Mouse (Mus musculus): Measurements from ENCODE around the gene Nol8. TPM values are rescaled to one million over a fixed set of nuclear protein-coding genes. Genes with fewer than 3 reads are reported as not detected.

Nol8 gene
- total and polyA plus RNA-seq, 3 experiments, result 1.4 to 19.4 (median 19.3) TPM

- peak overlapping the region; percentile 83 for H3K27ac ChIP-seq
- no peaks in the 10 kb centered on the region for H3K79me2 ChIP-seq (replicated peaks; ENCODE audit: control insufficient read depth, insufficient read depth, low read length)
- DNase-seq, result peak in 1 of 2 experiments; percentile 67
- peak overlapping the region; percentile 85 for H3K9ac ChIP-seq (ENCODE audit: low read depth, low read length)
- WGBS, result under 1% methylated on average over 16 of the region's 16 CpGs
- intact Hi-C loops (cut with DNase I), result loop anchor here (5.0 kb wide), 1 partner anchor 436 kb away; the partner anchor contains the start of gene Card19
- H3K36me3 ChIP-seq (ENCODE audit: control insufficient read depth, insufficient read depth, low read length), result no peaks in the 10 kb centered on the region; the same call in 1 of the 2 replicates
- no peak for TF ChIP-seq EP300 (IDR thresholded peaks at IDR 0.05; ENCODE audit: insufficient read depth, low read depth, low read length)
- peak; percentile 75 for TF ChIP-seq POLR2A (IDR thresholded peaks at IDR 0.05; ENCODE audit: insufficient read depth, low read depth, low read length)
- no peak for TF ChIP-seq CTCF (IDR thresholded peaks at IDR 0.05)
- H3K4me1 ChIP-seq (ENCODE audit: control insufficient read depth, insufficient read depth, low read length), result peaks cover 2% of the 10 kb centered on the region; the same call in 1 of the 2 replicates
- peak overlapping the region; percentile 76 for H3K4me3 ChIP-seq
- no peaks in the 10 kb centered on the region for H3K27me3 ChIP-seq (ENCODE audit: control insufficient read depth, insufficient read depth, low read length)
These were observed 283 bp downstream of the Nol8 start for GRCm38 (mm10) chr13:49653180-49653541.

GRCm38 (mm10) chr13:49677793-49678192 is 24.9 kb downstream of the Nol8 start:
- no peak for TF ChIP-seq EP300 (IDR thresholded peaks at IDR 0.05; ENCODE audit: insufficient read depth, low read depth, low read length)
- TF ChIP-seq POLR2A (IDR thresholded peaks at IDR 0.05; ENCODE audit: insufficient read depth, low read depth, low read length), result no peak
- no peak for TF ChIP-seq CTCF (IDR thresholded peaks at IDR 0.05)
- Histone ChIP-seq H3K4me3 (no peak overlapping the region), H3K27ac (no peak overlapping the region), H3K9ac (ENCODE audit: low read depth, low read length) (no peak overlapping the region), H3K27me3 (ENCODE audit: control insufficient read depth, insufficient read depth, low read length) (no peaks in the 10 kb centered on the region), H3K36me3 (ENCODE audit: control insufficient read depth, insufficient read depth, low read length) (no peaks in the 10 kb centered on the region; the same call in none of the 2 replicates), H3K4me1 (ENCODE audit: control insufficient read depth, insufficient read depth, low read length) (peaks cover 5% of the 10 kb centered on the region), H3K79me2 (replicated peaks; ENCODE audit: control insufficient read depth, insufficient read depth, low read length) (0 out of 2 replicates have a peak, but pooled peaks cover 2% of the 10 kb centered on the region)
- intact Hi-C loops (cut with DNase I), result loop anchor here (2.0 kb wide), 1 partner anchor 21 kb away; no protein-coding TSS in a partner anchor
- 84% methylated on average over 2 of the region's 2 CpGs for WGBS
- no peak for DNase-seq

- DNase-seq, result peak; percentile 98 to 99
- TF ChIP-seq CTCF (IDR thresholded peaks at IDR 0.05), result no peak
- peak; percentile 98 for TF ChIP-seq POLR2A (IDR thresholded peaks at IDR 0.05; ENCODE audit: insufficient read depth, low read depth, low read length)
- TF ChIP-seq EP300 (IDR thresholded peaks at IDR 0.05; ENCODE audit: insufficient read depth, low read depth, low read length), result peak; percentile 75; the same call in 1 of the 2 replicates
- Histone ChIP-seq H3K4me3 (peak within 1 kb of the TSS; percentile 88), H3K36me3 (ENCODE audit: control insufficient read depth, insufficient read depth, low read length) (peaks cover 2% of the 10 kb centered on the region), H3K27me3 (ENCODE audit: control insufficient read depth, insufficient read depth, low read length) (no peaks in the 10 kb centered on the region), H3K9ac (ENCODE audit: low read depth, low read length) (peak within 1 kb of the TSS; percentile 89), H3K4me1 (ENCODE audit: control insufficient read depth, insufficient read depth, low read length) (peaks cover 7% of the 10 kb centered on the region), H3K27ac (peak within 1 kb of the TSS; percentile 80), H3K79me2 (replicated peaks; ENCODE audit: control insufficient read depth, insufficient read depth, low read length) (peaks cover 3% of the 10 kb centered on the region; the same call in 1 of the 2 replicates)
- intact Hi-C loops (cut with DNase I), result no loop called here
- WGBS, result 2% methylated on average over 26 of the region's 26 CpGs
These were observed 28.7 kb downstream of the Nol8 start, which contains the start of gene Iars for GRCm38 (mm10) chr13:49681351-49682232. Gene Iars, plus strand, starts transcription at chr13:49682100.

GRCm38 (mm10) chr13:49682233-49682846 is 29.5 kb downstream of the Nol8 start:
- H3K4me1 ChIP-seq (ENCODE audit: control insufficient read depth, insufficient read depth, low read length), result peaks cover 7% of the 10 kb centered on the region
- H3K4me3 ChIP-seq, result peak overlapping the region; percentile 88
- peak in 1 of 2 experiments; percentile 21 for DNase-seq
- H3K27me3 ChIP-seq (ENCODE audit: control insufficient read depth, insufficient read depth, low read length), result no peaks in the 10 kb centered on the region
- H3K36me3 ChIP-seq (ENCODE audit: control insufficient read depth, insufficient read depth, low read length), result peaks cover 2% of the 10 kb centered on the region
- peaks cover 3% of the 10 kb centered on the region; the same call in 1 of the 2 replicates for H3K79me2 ChIP-seq (replicated peaks; ENCODE audit: control insufficient read depth, insufficient read depth, low read length)
- TF ChIP-seq EP300 (IDR thresholded peaks at IDR 0.05; ENCODE audit: insufficient read depth, low read depth, low read length) (no peak), POLR2A (IDR thresholded peaks at IDR 0.05; ENCODE audit: insufficient read depth, low read depth, low read length) (no peak), CTCF (IDR thresholded peaks at IDR 0.05) (no peak)
- H3K27ac ChIP-seq, result peak overlapping the region; percentile 80
- intact Hi-C loops (cut with DNase I), result no loop called here
- under 1% methylated on average over 20 of the region's 20 CpGs for WGBS
- peak overlapping the region; percentile 89 for H3K9ac ChIP-seq (ENCODE audit: low read depth, low read length)

- no peak overlapping the region for H3K4me3 ChIP-seq
- no peaks in the 10 kb centered on the region for H3K27me3 ChIP-seq (ENCODE audit: control insufficient read depth, insufficient read depth, low read length)
- intact Hi-C loops (cut with DNase I), result no loop called here
- H3K9ac ChIP-seq (ENCODE audit: low read depth, low read length), result no peak overlapping the region
- peaks cover 2% of the 10 kb centered on the region for H3K36me3 ChIP-seq (ENCODE audit: control insufficient read depth, insufficient read depth, low read length)
- H3K4me1 ChIP-seq (ENCODE audit: control insufficient read depth, insufficient read depth, low read length), result peaks cover 7% of the 10 kb centered on the region
- WGBS, result 68% methylated on average over 4 of the region's 4 CpGs
- TF ChIP-seq EP300 (IDR thresholded peaks at IDR 0.05; ENCODE audit: insufficient read depth, low read depth, low read length) (no peak), POLR2A (IDR thresholded peaks at IDR 0.05; ENCODE audit: insufficient read depth, low read depth, low read length) (no peak), CTCF (IDR thresholded peaks at IDR 0.05) (no peak)
- DNase-seq, result no peak
- no peak overlapping the region for H3K27ac ChIP-seq
- H3K79me2 ChIP-seq (replicated peaks; ENCODE audit: control insufficient read depth, insufficient read depth, low read length), result peaks cover 3% of the 10 kb centered on the region; the same call in 1 of the 2 replicates
These were observed 31.4 kb downstream of the Nol8 start for GRCm38 (mm10) chr13:49684266-49684665.
